ENCODE assay signal across 12 mouse cellular contexts in genomic region chr4:70952671-70953070, GRCm38 (mm10).
DNase-seq lines count a peak whose midpoint lies in the region.
"Had no signal": no experiment of that assay in that cellular context is flagged by ENCODE, and none has a peak within 500 bp of the region (broad histone marks: within the 10 kb centered on the region; RNA-seq: fewer than 3 reads in every experiment).

No protein-coding gene starts in this region.

- H3K9me3 ChIP-seq in heart, embryonic 10.5 days = no peaks in the 10 kb centered on the region
- H3K9me3 ChIP-seq: G1E had no signal

- H3K27ac ChIP-seq in heart, embryonic 10.5 days = no peak overlapping the region

- no peaks in the 10 kb centered on the region for H3K4me1 ChIP-seq in heart, embryonic 10.5 days

- 61% methylated on average over 2 of the region's 2 CpGs for WGBS in heart, embryonic 10.5 days

- H3K36me3 ChIP-seq in heart, embryonic 10.5 days = no peaks in the 10 kb centered on the region
- H3K36me3 ChIP-seq: G1E had no signal

- no peaks in the 10 kb centered on the region for H3K27me3 ChIP-seq in heart, embryonic 10.5 days (ENCODE audit: insufficient read depth, poor library complexity, severe bottlenecking)

- intact Hi-C loops in left cerebral cortex, postnatal 14 days (cut with DNase I) = no loop called here

- no peak overlapping the region for H3K4me3 ChIP-seq in heart, embryonic 10.5 days

- DNase-seq in frontal cortex, postnatal 36 days (ENCODE audit: low spot score in 2 of 2) = peak; percentile 17 to 69
- no peak for DNase-seq in frontal cortex, postnatal 25 days (ENCODE audit: low spot score in 2 of 2)
- peak; percentile 12 for DNase-seq in cerebellum, adult 8-10 months
- peak; percentile 73 for DNase-seq in layer of hippocampus, adult 11-12 months (ENCODE audit: low spot score)
- peak; percentile 5 to 11 for DNase-seq in left cerebral cortex, postnatal 14 days (ENCODE audit: low spot score in 2 of 2)
- DNase-seq in adrenal gland, adult 18-20 months (ENCODE audit: low spot score in 2 of 2) = no peak
- DNase-seq in embryo, embryonic 10 days (ENCODE audit: low spot score) = no peak
- no peak for DNase-seq in heart, embryonic 10.5 days (ENCODE audit: low spot score)
- DNase-seq: adrenal gland, postnatal 10 days; kidney, adult 9 months; lung, adult 2 months had no signal

Comparison
In these comparisons a context has a peak if more than half of its experiments do, and no peak if none do; other contexts are left out.
1. DNase-seq: peak in frontal cortex, postnatal 36 days (2 of 2), cerebellum, adult 8-10 months (single experiment), layer of hippocampus, adult 11-12 months (single experiment) and left cerebral cortex, postnatal 14 days (2 of 2); none in frontal cortex, postnatal 25 days (0 of 2), adrenal gland, adult 18-20 months (0 of 2), embryo, embryonic 10 days (single experiment) and heart, embryonic 10.5 days (single experiment).